Mouse (Mus musculus): ENCODE results near the gene Dnase1l1. TPM values are rescaled to one million over a fixed set of nuclear protein-coding genes. Genes with fewer than 3 reads are reported as not detected.

Dnase1l1 gene
- polyA plus RNA-seq (2016; fragmentation: Nextera tagmentation; extraction: Ambion mirVana) = 11.1 and 11.2 TPM in 2 replicates

DNA sequence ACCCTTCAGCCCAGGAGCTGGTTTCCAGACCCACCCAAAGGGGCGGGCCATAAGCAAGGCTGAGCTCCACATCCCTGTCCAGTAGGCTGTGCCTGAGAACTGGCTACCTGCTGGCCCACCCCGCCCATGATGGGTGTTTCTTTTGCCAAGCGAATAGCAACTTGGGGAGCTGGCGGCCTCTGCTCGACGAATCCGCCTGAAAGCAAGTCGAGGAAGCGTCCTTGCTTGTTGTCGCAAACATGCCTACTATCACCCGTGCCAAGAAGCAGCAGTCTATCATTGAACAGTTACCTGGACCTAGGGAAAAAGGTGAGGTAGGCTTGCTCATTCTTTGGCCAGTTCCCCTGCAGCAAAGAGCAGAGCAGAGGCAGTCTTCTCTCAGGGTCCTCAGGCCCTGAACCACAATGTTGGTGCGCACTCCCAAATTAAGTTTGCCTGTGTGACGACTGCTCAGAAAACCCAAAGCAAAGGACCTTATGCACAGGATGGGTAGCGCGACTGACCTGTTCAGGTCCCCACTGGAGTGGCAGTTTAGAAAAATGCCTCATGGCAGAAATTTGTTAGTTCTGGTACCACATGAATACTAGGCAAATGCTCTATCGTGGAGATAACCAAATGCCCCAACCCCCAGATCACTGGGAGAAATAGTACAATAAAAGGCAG is at the start of gene Dnase1l1, which contains the start of gene Taz:
Dnase1l1 (minus strand) TSS at position 606 of the 663 bp plus-strand sequence.
Taz (plus strand) TSS at position 181 of the 663 bp plus-strand sequence.
- 14% methylated on average over 16 of the region's 16 CpGs for WGBS

DNA sequence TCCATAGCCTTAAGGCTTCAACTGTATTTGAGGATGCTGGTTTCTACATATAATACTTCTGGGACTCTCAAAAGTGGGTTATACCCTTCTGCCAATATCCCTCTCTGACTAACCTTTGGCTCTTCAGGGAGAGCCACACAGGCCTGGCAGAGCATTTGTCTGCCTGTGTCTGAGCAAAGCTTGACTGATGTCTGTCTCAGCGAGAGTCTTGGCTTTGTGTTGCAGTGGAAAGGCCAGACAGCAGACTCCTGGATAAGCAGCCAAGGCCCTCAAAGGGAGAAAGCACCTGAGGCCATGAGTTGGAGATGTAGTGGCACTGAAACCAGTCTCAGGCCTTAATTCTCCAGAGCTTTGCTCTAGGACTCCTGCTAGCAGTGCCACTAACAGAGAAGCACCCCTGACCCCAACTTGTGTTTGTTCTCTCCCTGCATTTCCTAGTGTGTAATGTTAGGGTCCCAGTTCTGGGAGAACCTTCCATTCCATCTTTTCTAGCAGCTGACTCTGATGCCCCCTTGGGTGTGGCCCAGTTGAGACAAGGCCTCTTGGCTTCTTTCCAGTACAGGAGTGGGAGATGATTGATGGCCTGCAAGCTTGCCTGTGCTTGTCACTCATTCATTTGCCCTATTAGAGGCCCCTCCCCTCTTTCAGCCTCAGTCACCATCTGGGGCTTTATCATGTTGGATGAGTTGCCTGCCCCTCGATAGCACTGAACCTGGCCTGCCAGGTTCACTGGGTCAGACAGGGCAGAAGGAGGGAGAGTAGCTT is 48.2 kb upstream of the Dnase1l1 start:
- WGBS = 47% methylated on average over 2 of the region's 2 CpGs

More for the DNA sequence above, at the start of gene Dnase1l1, which contains the start of gene Taz:
- DNase-seq (ENCODE audit: low spot score) = peak; percentile 92
- Histone ChIP-seq H3K4me3 (peak within 1 kb of the TSS; percentile 71), H3K9me3 (no peaks in the 10 kb centered on the region), H3K36me3 (no peaks in the 10 kb centered on the region), H3K27me3 (ENCODE audit: insufficient read depth, poor library complexity, severe bottlenecking) (no peaks in the 10 kb centered on the region), H3K27ac (peak within 1 kb of the TSS; percentile 88), H3K4me1 (peaks cover 7% of the 10 kb centered on the region; the same call in 1 of the 2 replicates)

GRCm38 (mm10) chrX:74329215-74329671 is 47.1 kb upstream of the Dnase1l1 start:
- H3K4me3 ChIP-seq = peak overlapping the region; percentile 62
- 17% methylated on average over 10 of the region's 10 CpGs for WGBS
- no peak for DNase-seq (ENCODE audit: low spot score)
- H3K9me3 ChIP-seq = no peaks in the 10 kb centered on the region
- H3K27ac ChIP-seq = peak overlapping the region; percentile 92
- peaks cover 11% of the 10 kb centered on the region for H3K4me1 ChIP-seq
- H3K27me3 ChIP-seq (ENCODE audit: insufficient read depth, poor library complexity, severe bottlenecking) = peaks cover 4% of the 10 kb centered on the region; the same call in 1 of the 2 replicates
- peaks cover 18% of the 10 kb centered on the region for H3K36me3 ChIP-seq

More for the DNA sequence above, 48.2 kb upstream of the Dnase1l1 start:
- H3K4me1 ChIP-seq = peaks cover 11% of the 10 kb centered on the region
- no peaks in the 10 kb centered on the region for H3K9me3 ChIP-seq
- no peak overlapping the region for H3K27ac ChIP-seq
- peak overlapping the region; percentile 62 for H3K4me3 ChIP-seq
- peaks cover 4% of the 10 kb centered on the region; the same call in 1 of the 2 replicates for H3K27me3 ChIP-seq (ENCODE audit: insufficient read depth, poor library complexity, severe bottlenecking)
- DNase-seq (ENCODE audit: low spot score) = no peak
- peaks cover 23% of the 10 kb centered on the region for H3K36me3 ChIP-seq

GRCm38 (mm10) chrX:74328725-74329161 is 46.6 kb upstream of the Dnase1l1 start, which contains the start of gene Plxna3:
Gene Plxna3 (plus strand): TSS chrX:74329066.
- DNase-seq (ENCODE audit: low spot score) = peak; percentile 83
- H3K4me3 ChIP-seq = peak within 1 kb of the TSS; percentile 62
- peaks cover 13% of the 10 kb centered on the region; the same call in 1 of the 2 replicates for H3K36me3 ChIP-seq
- no peaks in the 10 kb centered on the region for H3K9me3 ChIP-seq
- H3K27me3 ChIP-seq (ENCODE audit: insufficient read depth, poor library complexity, severe bottlenecking) = peaks cover 4% of the 10 kb centered on the region; the same call in 1 of the 2 replicates
- WGBS = 14% methylated on average over 29 of the region's 30 CpGs
- peaks cover 11% of the 10 kb centered on the region for H3K4me1 ChIP-seq
- peak within 1 kb of the TSS; percentile 92 for H3K27ac ChIP-seq

DNA sequence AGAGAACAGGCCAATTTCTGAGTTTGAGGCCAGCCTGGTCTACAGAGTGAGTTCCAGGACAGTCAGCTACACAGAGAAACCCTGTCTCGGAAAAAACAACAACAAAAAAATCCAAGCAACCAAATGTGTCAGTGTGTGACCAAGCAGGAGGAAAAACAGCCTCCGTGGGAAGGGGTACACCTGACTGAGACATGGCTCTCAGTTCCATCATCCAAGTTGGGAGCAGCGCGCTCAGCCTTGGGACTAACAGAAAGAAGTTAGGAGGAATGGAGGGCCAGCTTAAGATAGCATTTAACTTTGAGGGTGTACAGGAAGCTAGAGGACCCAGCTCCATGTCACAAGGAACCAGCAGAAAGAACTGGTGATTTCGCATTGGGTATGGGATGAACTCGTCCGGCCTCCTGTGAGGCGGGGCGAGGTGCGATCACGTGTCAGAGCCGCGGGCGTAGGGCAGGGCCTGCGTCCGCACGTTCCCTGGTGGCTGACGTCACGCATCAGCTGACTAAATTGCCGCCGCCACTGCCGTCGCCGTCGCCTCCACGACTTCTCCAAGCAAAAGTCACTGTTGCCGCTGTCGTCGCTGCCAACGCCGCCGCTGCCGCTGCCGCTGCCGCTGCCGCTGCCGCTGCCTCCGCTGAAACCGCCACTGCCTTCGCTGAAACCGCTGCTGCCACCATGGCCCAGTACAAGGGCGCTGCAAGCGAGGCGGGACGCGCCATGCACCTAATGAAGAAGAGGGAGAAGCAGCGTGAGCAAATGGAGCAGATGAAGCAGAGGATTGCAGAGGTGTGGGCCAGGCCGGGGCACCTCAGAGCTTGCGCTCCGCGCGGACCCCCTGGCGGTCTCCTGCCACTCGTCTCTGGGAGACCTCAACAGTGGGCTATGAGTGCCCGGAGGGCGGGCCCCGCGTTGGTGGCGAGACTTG is 30.7 kb upstream of the Dnase1l1 start, which contains the start of gene Fam50a:
Fam50a (plus strand) TSS at position 494 of the 925 bp plus-strand sequence.
- H3K4me1 ChIP-seq = peaks cover 3% of the 10 kb centered on the region; the same call in 1 of the 2 replicates
- peak within 1 kb of the TSS; percentile 73 for H3K4me3 ChIP-seq
- peak within 1 kb of the TSS; percentile 89 for H3K27ac ChIP-seq
- H3K36me3 ChIP-seq = peaks cover 46% of the 10 kb centered on the region
- WGBS = 20% methylated on average over 59 of the region's 59 CpGs
- peak; percentile 92 for DNase-seq (ENCODE audit: low spot score)
- H3K27me3 ChIP-seq (ENCODE audit: insufficient read depth, poor library complexity, severe bottlenecking) = no peaks in the 10 kb centered on the region; the same call in 1 of the 2 replicates
- H3K9me3 ChIP-seq = no peaks in the 10 kb centered on the region

DNA sequence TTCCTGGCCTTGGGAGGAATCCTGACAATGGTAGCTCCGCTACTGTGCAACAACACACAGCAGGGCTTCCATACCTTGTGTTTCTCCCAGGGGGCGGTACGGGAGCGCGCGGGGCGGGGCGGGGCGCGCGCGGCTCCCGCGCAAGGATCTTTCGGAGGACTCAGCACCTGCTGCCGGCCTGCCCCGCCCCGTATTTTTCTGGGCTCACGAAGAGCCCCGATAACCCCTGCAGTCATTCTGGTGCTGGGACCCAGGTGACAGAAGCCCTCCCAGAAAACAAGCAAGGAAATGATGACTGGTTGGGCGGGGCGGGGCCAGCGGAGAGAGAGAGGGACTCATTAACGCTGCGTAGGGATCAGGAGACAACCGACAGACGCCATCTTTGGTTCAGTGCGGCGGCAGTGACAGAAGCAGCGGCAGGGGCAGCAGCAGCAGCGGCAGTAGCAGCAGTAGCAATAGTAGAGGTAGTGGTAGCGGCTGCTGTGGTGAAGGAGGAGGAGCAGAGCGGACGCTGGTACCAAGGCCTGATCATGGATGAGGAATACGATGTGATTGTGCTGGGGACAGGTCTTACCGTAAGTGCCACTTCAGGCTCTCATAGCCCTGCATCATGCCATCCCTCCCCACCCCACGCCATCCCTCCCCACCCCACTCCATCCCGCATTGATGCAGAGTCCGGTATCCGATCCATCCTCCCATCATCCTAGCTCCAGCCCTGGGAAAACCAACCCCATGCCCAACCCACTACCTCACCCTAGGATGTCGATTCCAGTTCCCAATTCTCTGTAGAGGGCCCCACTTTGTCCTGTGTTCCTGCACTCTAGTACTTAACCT is 22.9 kb upstream of the Dnase1l1 start, which contains the start of gene Gdi1:
Gdi1 (plus strand) TSS at position 132 of the 834 bp plus-strand sequence.
- H3K9me3 ChIP-seq = no peaks in the 10 kb centered on the region
- 13% methylated on average over 40 of the region's 41 CpGs for WGBS
- peak within 1 kb of the TSS; percentile 66 for H3K4me3 ChIP-seq
- 0 out of 2 replicates have a peak, but pooled peaks cover 3% of the 10 kb centered on the region for H3K27me3 ChIP-seq (ENCODE audit: insufficient read depth, poor library complexity, severe bottlenecking)
- peaks cover 9% of the 10 kb centered on the region; the same call in 1 of the 2 replicates for H3K4me1 ChIP-seq
- peak; percentile 86 for DNase-seq (ENCODE audit: low spot score)
- H3K36me3 ChIP-seq = peaks cover 76% of the 10 kb centered on the region
- peak within 1 kb of the TSS; percentile 93 for H3K27ac ChIP-seq

GRCm38 (mm10) chrX:74299721-74300120 is 17.6 kb upstream of the Dnase1l1 start:
- Histone ChIP-seq H3K4me1 (no peaks in the 10 kb centered on the region), H3K27me3 (ENCODE audit: insufficient read depth, poor library complexity, severe bottlenecking) (0 out of 2 replicates have a peak, but pooled peaks cover under 1% of the 10 kb centered on the region), H3K36me3 (peaks cover 51% of the 10 kb centered on the region), H3K4me3 (no peak overlapping the region), H3K9me3 (no peaks in the 10 kb centered on the region), H3K27ac (no peak overlapping the region)
- WGBS = 77% methylated on average over 3 of the region's 3 CpGs
- DNase-seq (ENCODE audit: low spot score) = no peak

- peaks cover 42% of the 10 kb centered on the region for H3K36me3 ChIP-seq
- H3K27ac ChIP-seq = no peak overlapping the region
- WGBS = 87% methylated on average over 1 of the region's 1 CpGs
- H3K4me1 ChIP-seq = no peaks in the 10 kb centered on the region
- no peaks in the 10 kb centered on the region for H3K27me3 ChIP-seq (ENCODE audit: insufficient read depth, poor library complexity, severe bottlenecking)
- H3K4me3 ChIP-seq = no peak overlapping the region
- DNase-seq (ENCODE audit: low spot score) = no peak
- no peaks in the 10 kb centered on the region for H3K9me3 ChIP-seq
These were observed 16.2 kb upstream of the Dnase1l1 start for GRCm38 (mm10) chrX:74298348-74298747.

GRCm38 (mm10) chrX:74296538-74297448 is 14.7 kb upstream of the Dnase1l1 start, which contains the start of gene Atp6ap1:
Gene Atp6ap1 (plus strand): TSS chrX:74297097.
- Histone ChIP-seq H3K27me3 (ENCODE audit: insufficient read depth, poor library complexity, severe bottlenecking) (no peaks in the 10 kb centered on the region), H3K27ac (peak within 1 kb of the TSS; percentile 90), H3K36me3 (peaks cover 26% of the 10 kb centered on the region), H3K4me3 (peak within 1 kb of the TSS; percentile 79), H3K9me3 (no peaks in the 10 kb centered on the region), H3K4me1 (no peaks in the 10 kb centered on the region)
- DNase-seq (ENCODE audit: low spot score) = peak; percentile 97
- WGBS = 13% methylated on average over 37 of the region's 37 CpGs

DNA sequence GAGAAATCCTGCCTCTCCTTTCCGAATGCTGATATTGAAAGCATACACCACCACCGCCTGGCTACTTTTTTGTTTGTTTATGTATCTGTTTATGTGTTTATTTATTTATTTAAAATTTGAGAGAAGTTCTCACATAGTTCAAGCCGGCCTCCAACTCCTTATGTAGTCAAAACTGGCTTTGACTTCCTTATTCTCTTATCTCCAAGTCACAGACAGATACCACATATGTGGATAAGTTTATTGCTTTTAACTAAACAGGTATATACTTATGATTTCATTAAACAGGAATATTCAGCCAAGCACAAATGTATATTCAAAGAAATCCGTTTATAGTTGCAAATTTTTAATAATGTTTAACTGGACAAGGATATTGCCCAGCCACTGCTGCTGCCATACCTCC is 11.3 kb upstream of the Dnase1l1 start:
- Histone ChIP-seq H3K27ac (no peak overlapping the region), H3K4me3 (no peak overlapping the region), H3K9me3 (no peaks in the 10 kb centered on the region), H3K27me3 (ENCODE audit: insufficient read depth, poor library complexity, severe bottlenecking) (no peaks in the 10 kb centered on the region), H3K4me1 (no peaks in the 10 kb centered on the region), H3K36me3 (peaks cover 12% of the 10 kb centered on the region; the same call in 1 of the 2 replicates)
- 77% methylated on average over 4 of the region's 4 CpGs for WGBS
- DNase-seq (ENCODE audit: low spot score) = no peak

Data from heart, embryonic 10.5 days (tissue).